Mouse (Mus musculus) E14TG2a.4 (cell line): ENCODE data around the gene Gm10273.

Source experiments
- CTCF ChIP-seq: conservative IDR thresholded peaks from 2 replicates; pipeline ENCODE4 v1.5.1; 2014; ENCODE audit warnings: low read length
- NANOG ChIP-seq: IDR thresholded peaks from 2 replicates; pipeline ENCODE4 v1.6.1; 2014; ENCODE audit warnings: borderline replicate concordance, low read length, mixed read lengths
- POU5F1 ChIP-seq: IDR thresholded peaks from 2 replicates; pipeline ENCODE4 v1.6.1; 2014; ENCODE audit warnings: low read length, borderline replicate concordance

DNA sequence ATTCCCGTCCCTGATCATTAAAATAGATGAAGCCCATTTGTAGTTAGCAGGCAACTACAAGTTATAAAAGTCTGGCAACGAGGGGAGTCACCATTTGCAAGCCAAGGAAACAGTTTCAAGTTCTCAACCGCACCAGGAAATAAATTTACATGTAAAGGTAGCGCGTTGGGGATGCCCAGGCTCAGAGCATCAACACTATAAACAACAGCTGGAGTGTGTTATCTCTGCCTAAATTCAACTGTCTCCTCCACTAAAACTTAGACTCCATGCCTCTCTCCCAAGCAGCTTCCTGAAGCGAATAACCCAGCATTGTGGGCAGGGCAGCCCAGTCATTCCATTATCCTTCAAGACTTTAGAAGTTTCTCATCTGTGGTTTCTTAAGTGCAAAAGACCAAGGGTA lies 13.1 kb downstream of the Gm10273 start:
- TF ChIP-seq CTCF (no peak), POU5F1 (no peak), NANOG (no peak)
